Comparison of ENCODE assay signal across 8 mouse cellular contexts in genomic region chr3:25143555-25144311, GRCm38 (mm10). TPM values are rescaled to one million over a fixed set of nuclear protein-coding genes. Genes with fewer than 3 reads are reported as not detected.
A peak's percentile ranks its signal among the peaks of the same experiment; 100 is the strongest.
DNase-seq lines count a peak whose midpoint lies in the region; ATAC-seq lines count a peak whose summit lies in the region.

Naaladl2 (minus strand) TSS chr3:25144261.

- H3K9ac ChIP-seq in intestine, embryonic 15.5 days, result peak within 1 kb of the TSS; percentile 64
- H3K9ac ChIP-seq in stomach, embryonic 14.5 days (replicated peaks; ENCODE audit: low read depth, low read length), result peak within 1 kb of the TSS; percentile 77

- peak within 1 kb of the TSS; percentile 69 for H3K4me3 ChIP-seq in intestine, embryonic 15.5 days (replicated peaks)
- peak within 1 kb of the TSS; percentile 67 for H3K4me3 ChIP-seq in midbrain, embryonic 10.5 days
- H3K4me3 ChIP-seq in stomach, embryonic 14.5 days (ENCODE audit: low read depth, low read length), result peak within 1 kb of the TSS; percentile 63

- peak within 1 kb of the TSS; percentile 72 for H3K27ac ChIP-seq in intestine, embryonic 15.5 days
- peak within 1 kb of the TSS; percentile 90 for H3K27ac ChIP-seq in midbrain, embryonic 10.5 days (replicated peaks)
- H3K27ac ChIP-seq in stomach, embryonic 14.5 days (ENCODE audit: low read length), result peak within 1 kb of the TSS; percentile 58

- H3K27me3 ChIP-seq in intestine, embryonic 15.5 days (replicated peaks), result no peaks in the 10 kb centered on the region
- peaks cover 7% of the 10 kb centered on the region; the same call in 1 of the 2 replicates for H3K27me3 ChIP-seq in midbrain, embryonic 10.5 days (ENCODE audit: low read depth, poor library complexity, severe bottlenecking)
- no peaks in the 10 kb centered on the region for H3K27me3 ChIP-seq in stomach, embryonic 14.5 days (ENCODE audit: control insufficient read depth, insufficient read depth, low read length)

- intact Hi-C loops in gastrocnemius, postnatal 14 days (cut with DNase I; ENCODE audit: low total_unique reads), result no loop called here
- intact Hi-C loops in left cerebral cortex, postnatal 25 days (cut with DNase I), result loop anchor here (5.0 to 10.0 kb wide), 2 partner anchors 281 to 1009 kb away; no protein-coding TSS in a partner anchor

- peak; percentile 95 for ATAC-seq in intestine, embryonic 15.5 days
- peak; percentile 91 for ATAC-seq in stomach, embryonic 14.5 days (ENCODE audit: insufficient number of reproducible peaks, insufficient read depth, low FRiP score, low read depth)
- no peak for ATAC-seq in CD4-positive, CD25-positive, alpha-beta regulatory T cell, adult 4 months

- no peaks in the 10 kb centered on the region for H3K4me1 ChIP-seq in intestine, embryonic 15.5 days (replicated peaks)
- H3K4me1 ChIP-seq in midbrain, embryonic 10.5 days, result peaks cover 20% of the 10 kb centered on the region
- no peaks in the 10 kb centered on the region for H3K4me1 ChIP-seq in stomach, embryonic 14.5 days (ENCODE audit: control insufficient read depth, insufficient read depth, low read length)

- no peaks in the 10 kb centered on the region for H3K9me3 ChIP-seq in intestine, embryonic 15.5 days
- no peaks in the 10 kb centered on the region for H3K9me3 ChIP-seq in midbrain, embryonic 10.5 days (replicated peaks)
- no peaks in the 10 kb centered on the region for H3K9me3 ChIP-seq in stomach, embryonic 14.5 days (ENCODE audit: control insufficient read depth, low read depth, low read length)

- WGBS in intestine, embryonic 15.5 days, result under 1% methylated on average over 93 of the region's 93 CpGs
- WGBS in midbrain, embryonic 10.5 days, result under 1% methylated on average over 93 of the region's 93 CpGs
- under 1% methylated on average over 67 of the region's 93 CpGs for WGBS in stomach, embryonic 14.5 days

- DNase-seq in adrenal gland, postnatal 10 days, result peak; percentile 73
- peak; percentile 71 for DNase-seq in embryo, embryonic 10 days (ENCODE audit: low spot score)
- DNase-seq in gastrocnemius, postnatal 14 days, result peak; percentile 70
- DNase-seq in left cerebral cortex, postnatal 25 days (ENCODE audit: low spot score in 2 of 2), result peak; percentile 66 to 74
- DNase-seq in midbrain, embryonic 10.5 days (ENCODE audit: low spot score), result peak; percentile 77

- H3K36me3 ChIP-seq in intestine, embryonic 15.5 days, result no peaks in the 10 kb centered on the region
- no peaks in the 10 kb centered on the region for H3K36me3 ChIP-seq in midbrain, embryonic 10.5 days
- no peaks in the 10 kb centered on the region for H3K36me3 ChIP-seq in stomach, embryonic 14.5 days (ENCODE audit: control insufficient read depth, insufficient read depth, low read length)

- peak within 1 kb of the TSS; percentile 78 for H3K4me2 ChIP-seq in intestine, embryonic 15.5 days (replicated peaks)
- H3K4me2 ChIP-seq in stomach, embryonic 14.5 days (replicated peaks; ENCODE audit: low read depth, low read length), result peak within 1 kb of the TSS; percentile 67

RNA-seq across cellular contexts. Expression of gene Naaladl2, which starts in this region (rescaled TPM):
- 1 to 10 TPM; 3.9 to 4.9 TPM for total RNA-seq in adrenal gland, postnatal 10 days (2021)
- total RNA-seq in gastrocnemius, postnatal 14 days (2021), result 1 to 10 TPM; 1.5 to 1.7 TPM
- polyA plus RNA-seq in intestine, embryonic 15.5 days (2015; fragmentation: Nextera tagmentation; extraction: Ambion mirVana), result 2.7 and 3.4 TPM in 2 replicates
- 1 to 10 TPM; 4.0 to 4.2 TPM for total RNA-seq in left cerebral cortex, postnatal 25 days (2021)
- polyA plus RNA-seq in midbrain, embryonic 10.5 days (2016; fragmentation: Nextera tagmentation; extraction: Ambion mirVana), result 0.47 and 0.50 TPM in 2 replicates
- 6.4 and 7.8 TPM in 2 replicates for polyA plus RNA-seq in stomach, embryonic 14.5 days (2014; fragmentation: Nextera tagmentation; extraction: Ambion mirVana)
- not detected for polyA plus RNA-seq in CD4-positive, CD25-positive, alpha-beta regulatory T cell, adult 4 months (2017; shearing (Covaris generic))

Comparison
In these comparisons a context has a peak if more than half of its experiments do, and no peak if none do; other contexts are left out.
1. Peak in DNase-seq, H3K4me3 ChIP-seq and H3K27ac ChIP-seq in midbrain, embryonic 10.5 days; RNA of the gene not detected or under 1 TPM.